Mouse (Mus musculus) small intestine, adult 2 months (tissue): Measurements from ENCODE around the gene Esyt1.

Experiments
- CTCF ChIP-seq: fragments of 200-500 bp; IDR thresholded peaks from 2 replicates; pipeline ENCODE4 v1.5.1; 2012; ENCODE audit warnings: low read depth, mild to moderate bottlenecking, control low read depth, inconsistent platforms, low read length, moderate library complexity, mixed read lengths; ENCODE audit not compliant: insufficient replicate concordance, insufficient read length; ENCODE audit errors: extremely low read depth
- POLR2A ChIP-seq: fragments of 200-500 bp; IDR thresholded peaks from 2 replicates; pipeline ENCODE4 v1.6.1; 2012; ENCODE audit warnings: low read depth, mild to moderate bottlenecking, control low read depth, inconsistent platforms, low read length, moderate library complexity

DNA sequence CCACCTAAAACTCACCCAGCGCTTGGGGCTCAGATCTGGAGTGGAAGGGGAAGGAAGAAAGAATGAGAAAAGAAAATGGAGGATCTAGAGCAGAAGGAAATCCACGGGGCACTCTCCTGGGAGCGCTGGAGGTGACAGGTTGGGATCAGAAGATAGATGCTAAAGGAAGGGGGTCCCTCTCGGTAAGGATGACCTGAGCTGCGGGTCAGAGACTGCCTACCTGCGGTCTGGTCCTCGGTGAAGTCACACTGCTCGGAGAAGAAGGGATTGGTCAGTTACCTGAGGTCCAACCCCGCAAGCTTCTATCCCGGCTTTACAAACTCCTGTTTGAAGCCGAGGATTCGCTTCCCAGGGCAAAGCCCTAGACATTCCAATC, 32.4 kb downstream of the Esyt1 start:
- TF ChIP-seq POLR2A (no peak), CTCF (no peak)
